Mouse (Mus musculus) liver, adult (tissue): ENCODE results near the gene Zer1.

Experiments used
- GATA4 ChIP-seq: IDR thresholded peaks from 2 replicates; pipeline ENCODE4 v1.6.1; 2014; ENCODE audit warnings: mild to moderate bottlenecking, low read length; ENCODE audit not compliant: insufficient replicate concordance

The Zer1 gene

GRCm38 (mm10) chr2:30067031-30067888, 57.1 kb downstream of the Zer1 start:
- TF ChIP-seq GATA4: no peak

DNA sequence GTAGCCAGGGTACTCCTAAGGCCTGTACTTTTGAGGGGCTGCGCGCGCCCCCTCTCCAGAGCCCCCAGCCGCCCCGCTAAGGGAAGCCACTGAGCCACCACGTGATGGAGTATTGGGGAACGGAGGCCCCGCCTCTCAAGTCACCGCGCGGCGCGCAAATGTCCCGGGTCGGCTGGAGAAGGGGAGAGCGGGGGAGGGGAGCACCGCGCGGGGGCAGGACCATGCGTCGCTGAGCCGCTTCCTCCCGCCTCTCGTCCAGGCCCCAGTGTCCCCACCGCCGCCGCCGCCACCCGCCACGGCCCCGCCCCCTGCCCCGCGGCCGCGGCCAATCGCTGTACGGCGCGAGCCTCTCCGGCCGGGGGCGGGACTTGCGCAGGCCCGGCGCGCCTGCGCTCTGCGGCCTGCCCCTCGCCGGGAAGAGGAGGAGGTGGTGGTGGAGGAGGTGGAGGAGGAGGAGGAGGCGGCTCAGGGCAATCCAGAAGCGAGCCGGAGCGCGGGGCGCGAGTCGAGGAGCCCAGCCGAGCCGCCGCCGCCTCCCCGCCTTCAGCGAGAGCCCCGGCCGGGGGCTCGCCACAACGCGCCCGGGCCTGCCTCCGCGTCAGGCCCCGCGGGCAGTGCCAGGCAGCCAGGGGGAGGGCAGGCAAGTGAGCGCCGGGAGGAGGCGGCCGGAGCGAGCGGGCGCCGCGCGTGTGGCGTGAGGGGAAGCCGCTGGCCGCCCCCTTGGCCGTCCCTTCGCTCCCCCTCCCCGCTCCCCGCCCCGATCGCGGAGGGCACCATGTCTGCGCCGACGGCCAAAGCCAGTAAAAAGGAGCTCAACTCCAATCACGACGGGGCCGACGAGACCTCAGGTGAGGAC, 58.1 kb downstream of the Zer1 start:
- no peak for TF ChIP-seq GATA4

DNA sequence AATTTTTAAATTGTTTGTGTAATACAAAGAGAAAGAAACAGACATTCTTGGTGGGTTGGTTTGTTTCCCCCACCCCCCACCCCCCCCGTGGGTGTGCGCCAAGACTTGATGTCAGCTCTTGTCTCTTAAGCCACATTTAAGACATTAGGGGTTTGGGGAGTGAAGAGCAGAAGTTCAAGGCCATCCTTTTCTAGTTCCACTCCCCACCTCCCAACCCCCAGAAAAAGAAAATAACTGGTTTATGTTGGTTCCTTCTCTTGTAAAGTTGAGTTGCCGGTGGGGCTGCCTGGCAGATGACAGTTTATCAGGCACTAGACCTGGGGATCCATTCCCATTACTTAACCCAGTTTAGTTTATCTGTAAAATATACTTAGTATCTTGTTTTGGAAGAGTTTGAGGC, 60.1 kb downstream of the Zer1 start:
- no peak for TF ChIP-seq GATA4

DNA sequence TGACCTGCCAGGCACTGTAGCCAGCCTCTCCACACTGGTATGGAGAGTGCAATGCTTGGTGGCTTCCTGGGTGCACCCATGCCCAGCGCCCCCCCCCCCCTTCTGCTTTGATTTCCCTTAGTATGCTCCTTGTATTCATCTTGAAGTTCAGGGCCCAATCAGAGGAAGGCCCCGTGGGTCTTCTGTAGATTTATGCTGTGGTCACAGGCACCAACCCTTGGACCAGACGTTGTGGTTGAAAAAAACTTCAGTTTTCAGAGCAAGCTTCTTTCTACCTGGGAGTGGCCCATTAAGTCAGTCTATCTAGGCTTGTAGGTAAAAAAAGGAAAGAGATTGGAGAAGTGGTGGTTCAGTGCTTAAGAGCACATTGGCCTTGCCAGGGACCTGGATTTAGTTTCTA, 60.6 kb downstream of the Zer1 start:
- TF ChIP-seq GATA4: no peak

- TF ChIP-seq GATA4: no peak
Observed at GRCm38 (mm10) chr2:30063235-30063634, 61.1 kb downstream of the Zer1 start.

DNA sequence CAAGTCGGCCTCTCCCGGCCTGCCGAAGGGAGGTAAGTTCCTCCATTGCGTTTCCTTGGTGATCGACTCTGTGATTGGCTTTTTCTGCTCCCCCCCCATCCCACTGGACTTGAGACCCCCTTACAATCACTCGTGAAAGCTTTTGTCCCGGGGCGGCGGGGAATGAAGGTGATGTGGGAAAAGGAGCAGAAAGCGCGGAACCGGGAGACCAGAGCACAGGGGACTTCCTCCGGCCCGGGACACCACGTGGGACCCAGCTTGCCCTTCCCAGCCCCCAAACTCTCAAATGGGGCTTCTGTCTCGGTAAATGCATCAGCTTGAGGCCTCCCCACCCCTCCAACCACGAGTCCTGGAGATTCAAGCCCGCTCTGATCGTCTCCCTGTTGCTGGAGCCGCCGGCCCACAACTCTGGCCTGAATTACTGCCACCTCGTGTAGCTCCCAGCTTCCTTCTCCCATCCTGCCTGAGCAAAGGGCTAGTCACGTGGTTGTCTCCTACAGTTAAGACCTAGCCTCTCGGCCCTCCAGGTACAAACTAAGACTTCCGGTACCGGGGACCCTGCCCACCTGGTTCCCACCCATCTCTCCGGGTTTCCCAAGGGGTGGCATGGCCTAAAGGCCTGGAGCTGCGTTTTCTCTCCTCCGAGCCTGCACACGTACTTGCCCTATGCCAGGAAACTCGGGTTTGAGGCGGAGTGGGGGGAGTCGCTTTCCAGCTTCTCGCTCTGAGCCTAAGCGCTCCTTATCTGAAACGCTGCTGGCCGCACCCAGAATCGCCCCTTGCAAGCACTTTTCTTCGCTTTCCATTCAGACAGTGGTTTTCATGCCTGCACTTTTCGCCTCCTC, 61.9 kb downstream of the Zer1 start:
- peak; percentile 44; the same call in 1 of the 2 replicates for TF ChIP-seq GATA4

GRCm38 (mm10) chr2:30061215-30062166, 62.9 kb downstream of the Zer1 start:
- no peak for TF ChIP-seq GATA4

GRCm38 (mm10) chr2:30058418-30058817, 66.0 kb downstream of the Zer1 start:
- TF ChIP-seq GATA4: no peak

DNA sequence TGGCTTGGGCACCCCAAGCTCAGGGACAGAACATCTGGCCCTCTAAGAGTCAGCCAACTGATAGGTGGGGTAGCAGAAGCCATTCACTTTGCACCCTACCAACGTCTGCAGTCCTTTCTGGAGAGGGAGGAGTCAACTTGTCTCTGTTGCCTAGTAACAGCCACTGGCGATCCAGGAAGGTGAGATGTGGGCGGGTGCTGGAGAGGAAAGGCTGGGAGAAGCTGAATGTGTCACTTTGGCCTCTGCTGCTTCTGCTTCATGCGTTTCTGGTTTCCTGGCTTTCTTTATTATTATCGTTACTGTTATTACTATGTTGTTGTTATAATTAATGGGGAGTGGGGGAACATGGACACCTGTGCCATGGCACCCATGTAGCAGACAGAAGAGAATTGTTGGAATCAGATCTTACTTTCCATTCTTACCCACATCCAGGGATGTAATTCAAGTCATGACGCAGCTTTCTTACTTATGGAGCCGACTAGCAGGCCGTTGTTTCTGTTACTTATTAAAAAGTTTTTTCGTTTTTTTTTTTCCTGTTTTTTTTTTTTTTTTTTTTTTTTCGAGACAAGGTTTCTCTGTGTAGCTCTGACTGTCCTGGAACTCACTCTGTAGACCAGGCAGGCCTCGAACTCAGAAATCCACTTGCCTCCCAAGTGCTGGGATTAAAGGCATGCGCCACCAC, 67.0 kb downstream of the Zer1 start, which contains the start of gene Set:
TSS of gene Set (plus strand) at position 156 of the 682 bp plus-strand sequence.
- TF ChIP-seq GATA4: no peak

DNA sequence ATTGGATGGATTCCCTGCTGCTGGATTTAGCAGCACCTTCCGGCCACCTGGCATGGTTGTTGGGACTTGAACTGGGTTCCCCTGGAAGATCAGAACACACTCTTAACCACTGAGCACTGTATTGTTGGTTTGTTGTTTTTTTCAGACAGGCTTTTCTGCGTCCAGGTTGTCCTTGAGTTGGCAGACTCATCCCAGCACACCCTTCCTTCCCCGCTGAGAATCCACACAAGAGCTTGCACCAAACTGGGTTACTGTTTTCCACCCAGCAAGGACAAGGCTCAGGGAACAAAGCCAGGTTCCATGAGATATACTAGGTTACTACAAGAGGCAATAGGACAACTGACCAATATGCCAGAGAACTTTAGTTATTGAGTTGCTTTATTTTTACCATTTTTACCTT, 67.6 kb downstream of the Zer1 start:
- TF ChIP-seq GATA4: no peak

DNA sequence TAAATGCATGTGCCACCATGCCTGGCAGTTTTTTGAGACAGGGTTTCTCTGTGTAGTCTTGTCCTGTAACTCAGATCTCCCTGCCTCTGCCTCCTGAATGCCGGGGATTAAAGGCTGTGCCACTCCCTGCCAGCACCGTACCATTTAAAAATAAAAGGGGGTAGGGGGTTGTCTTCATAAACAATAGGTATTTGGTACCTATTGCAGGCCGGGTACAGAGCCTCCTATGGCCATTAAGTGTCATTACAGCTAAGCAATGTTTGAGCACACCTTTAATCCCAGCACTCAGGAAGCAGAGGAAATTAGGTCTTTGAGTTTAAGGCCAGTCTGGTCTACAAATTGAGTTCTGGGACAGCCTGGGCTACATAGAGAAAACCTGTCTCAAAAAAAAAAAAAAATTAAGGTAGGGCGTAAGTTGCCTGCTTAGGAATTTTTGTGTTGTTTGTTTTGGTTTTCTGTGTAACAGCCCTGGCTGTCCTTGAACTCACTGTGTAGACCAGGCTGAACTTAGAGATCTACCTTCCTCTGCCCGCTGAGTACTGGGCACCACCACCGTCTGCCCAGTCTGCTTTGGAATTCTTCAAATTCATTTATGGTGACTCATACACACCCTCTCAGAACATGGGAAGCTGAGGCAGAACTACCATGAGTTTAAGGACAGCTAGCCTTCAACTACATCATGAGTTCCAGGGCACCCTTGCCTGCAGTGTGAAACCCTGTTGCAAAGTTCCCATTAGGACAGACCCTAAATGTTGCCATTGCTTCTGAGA, 72.2 kb downstream of the Zer1 start:
- TF ChIP-seq GATA4: no peak

DNA sequence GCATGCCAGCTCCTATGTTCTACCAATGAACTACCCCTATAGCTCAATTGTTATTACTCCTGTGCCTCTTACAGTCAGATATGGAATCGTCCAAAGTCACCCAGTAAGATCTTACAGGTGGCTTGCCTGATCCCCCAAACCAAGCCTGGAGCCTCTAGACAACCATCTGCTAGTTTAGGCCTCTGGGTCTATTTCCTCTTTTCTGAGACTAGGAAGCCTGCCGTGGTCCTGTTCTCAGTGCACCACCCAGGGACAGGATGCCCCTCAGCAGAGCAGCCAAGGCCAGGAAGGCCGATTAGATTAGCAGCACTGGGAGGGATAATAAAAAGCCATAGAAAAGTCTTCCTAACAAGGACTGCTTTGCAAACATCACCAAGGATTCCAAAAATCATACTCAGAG, 74.6 kb downstream of the Zer1 start:
- peak; percentile 96 for TF ChIP-seq GATA4
